Mouse (Mus musculus): ENCODE measurements at regions not wholly inside any gene's neighbourhood (a gene's known extent, or its start where the extent isn't known, plus 50 kb on each side); places are given as distances from the start of the nearest gene placed in this dataset.

GRCm38 (mm10) chr16:52988852-52989397 is 535.1 kb upstream of the Alcam start:
- no peak for DNase-seq

DNA sequence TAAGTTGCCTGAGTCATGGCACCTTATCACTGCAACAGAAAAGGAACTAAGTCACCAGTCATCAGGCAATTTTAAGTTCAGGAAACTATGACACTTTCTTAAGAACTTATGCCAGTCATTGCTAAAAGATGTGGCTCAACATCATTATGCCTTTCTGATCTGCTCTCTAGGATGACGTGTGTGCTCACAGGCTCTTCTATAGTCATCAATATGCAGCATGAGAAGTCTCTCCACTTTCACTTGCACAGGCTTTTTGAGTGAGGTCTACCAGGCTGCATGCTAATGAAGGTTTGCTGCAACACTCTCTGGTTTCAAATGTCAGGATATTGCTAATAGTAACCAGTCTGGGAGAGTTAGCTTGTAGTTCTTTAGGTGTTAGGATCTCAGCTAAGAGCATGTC is 530.5 kb upstream of the Alcam start:
- DNase-seq = no peak

GRCm38 (mm10) chr16:52980995-52981394 is 527.1 kb upstream of the Alcam start:
- no peak for DNase-seq

DNA sequence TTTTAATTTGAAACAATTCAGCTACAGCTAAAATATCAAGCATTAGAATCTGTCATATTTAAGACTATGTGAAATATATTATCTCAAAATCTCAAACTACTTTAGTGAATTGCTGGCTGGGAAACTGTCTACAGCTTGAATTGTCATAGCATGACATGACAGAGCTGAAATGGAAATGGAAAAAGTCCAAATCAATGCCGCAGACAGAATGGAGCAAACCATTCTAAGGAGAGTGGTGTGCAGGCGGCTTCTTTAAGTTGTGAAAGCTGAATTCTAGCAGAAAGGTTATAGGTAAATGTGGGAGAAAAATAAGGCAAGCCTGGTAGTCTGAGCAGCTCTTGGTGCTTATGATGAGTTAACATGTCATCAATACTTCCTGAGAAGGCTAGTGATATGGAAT is 518.9 kb upstream of the Alcam start:
- no peak for DNase-seq

DNA sequence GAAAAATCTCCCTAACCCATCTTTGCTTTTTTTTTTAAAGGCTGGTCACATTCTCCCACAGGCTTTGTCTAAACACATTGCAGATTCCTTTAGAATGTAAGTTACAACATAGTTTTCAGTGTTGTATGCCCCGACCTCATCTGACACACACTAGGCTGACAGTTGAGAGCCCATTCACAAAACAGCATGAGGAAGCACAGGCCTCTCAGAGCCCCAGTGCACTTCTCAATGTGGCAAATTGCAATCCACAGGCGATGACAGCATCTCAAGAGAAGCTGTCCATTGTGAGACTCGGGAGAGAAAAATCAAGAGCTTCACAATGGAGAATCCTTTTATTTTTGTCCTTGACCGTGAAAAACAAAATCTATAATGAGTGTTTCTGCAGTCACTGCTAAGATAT is 493.8 kb upstream of the Alcam start:
- no peak for DNase-seq

DNA sequence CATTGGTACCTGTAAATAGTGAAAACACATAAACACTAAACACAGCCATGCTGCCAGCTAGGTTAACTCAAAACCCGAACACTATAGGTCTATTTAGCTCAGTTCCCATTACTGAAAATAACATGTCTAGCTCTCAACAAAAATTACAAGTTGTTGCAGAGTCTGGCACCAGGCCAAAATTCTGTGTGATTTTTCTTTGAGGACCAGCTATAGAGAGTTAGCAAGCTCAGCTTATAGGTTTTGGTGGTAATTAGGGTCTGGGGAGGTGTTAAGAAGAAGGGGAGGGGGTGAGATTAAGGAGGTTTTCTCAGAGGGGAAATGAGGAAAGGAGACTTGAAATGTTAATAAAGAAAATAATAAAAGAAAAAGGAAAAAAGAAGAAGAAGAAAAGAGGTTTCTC is 480.9 kb upstream of the Alcam start:
- DNase-seq = no peak

GRCm38 (mm10) chr16:52931978-52932377 is 478.1 kb upstream of the Alcam start:
- no peak for DNase-seq

DNA sequence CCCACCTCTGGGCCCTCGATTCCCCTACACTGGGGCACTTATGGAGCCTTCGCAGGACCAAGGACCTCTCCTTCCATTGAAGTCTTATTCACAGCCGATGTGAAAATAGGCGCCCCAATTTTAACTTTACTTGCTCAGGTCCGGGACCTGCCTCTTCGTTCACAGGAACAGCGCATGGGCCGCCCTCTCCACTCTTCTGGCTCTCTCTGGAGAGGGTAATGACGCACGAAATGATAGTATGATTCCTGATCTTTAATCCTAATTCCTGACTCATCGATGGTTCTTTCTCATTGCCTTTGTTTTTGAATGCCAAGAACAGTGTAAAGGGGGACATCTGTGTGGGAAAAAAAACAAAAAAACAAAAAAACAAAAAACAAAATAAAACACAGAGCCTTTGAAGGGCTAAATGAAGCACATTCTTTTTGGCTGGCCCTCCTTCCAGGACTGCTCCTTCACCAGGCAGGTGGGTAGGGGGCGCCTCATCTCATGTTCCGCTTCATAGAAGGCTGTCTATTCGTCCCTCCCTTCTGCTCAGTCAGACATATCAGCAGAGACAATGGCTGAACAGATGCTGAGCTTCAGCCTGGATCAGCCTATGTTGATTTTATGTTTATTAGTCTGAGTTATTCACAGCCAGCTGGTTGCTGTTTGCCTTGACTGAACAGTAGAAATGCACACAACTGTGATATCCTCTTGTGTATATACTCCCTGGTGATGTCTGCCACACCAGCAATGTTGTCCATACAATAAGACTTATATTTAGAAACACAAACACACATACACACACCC is 438.8 kb upstream of the Alcam start:
- no peak for DNase-seq

DNA sequence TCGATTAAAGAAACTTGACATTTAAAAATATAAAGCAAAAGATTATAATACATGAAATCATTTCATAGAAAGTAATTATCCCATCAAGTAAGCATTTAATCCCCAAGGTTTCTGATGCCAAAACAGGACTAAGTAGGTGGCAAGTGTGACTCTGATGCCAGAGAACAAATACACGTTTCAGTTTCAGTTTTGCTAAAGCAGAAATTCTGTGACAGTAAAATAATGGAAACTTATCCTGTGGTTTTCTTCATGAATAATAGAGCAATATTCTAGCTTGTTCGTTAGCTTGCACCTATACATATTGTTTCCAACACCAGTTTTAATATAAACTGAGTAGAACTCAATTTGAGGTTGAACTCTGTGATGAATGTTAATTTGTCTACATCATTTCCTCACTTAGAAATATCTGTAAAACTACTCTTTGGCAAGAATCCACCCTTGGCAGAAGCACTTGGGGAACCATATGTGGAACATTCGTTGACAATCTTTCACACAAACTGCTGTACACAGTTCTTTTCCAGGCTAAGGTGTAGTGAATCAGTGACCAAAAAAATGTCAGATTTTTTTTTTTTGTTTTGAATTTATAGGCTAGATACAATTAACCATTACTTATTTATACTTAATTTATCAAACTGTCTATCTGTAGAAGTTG is 425.7 kb upstream of the Alcam start:
- DNase-seq = no peak

- DNase-seq = no peak
Measured at GRCm38 (mm10) chr16:52867833-52868232, 414.0 kb upstream of the Alcam start.

GRCm38 (mm10) chr16:52863554-52863953 is 409.7 kb upstream of the Alcam start:
- no peak for DNase-seq

DNA sequence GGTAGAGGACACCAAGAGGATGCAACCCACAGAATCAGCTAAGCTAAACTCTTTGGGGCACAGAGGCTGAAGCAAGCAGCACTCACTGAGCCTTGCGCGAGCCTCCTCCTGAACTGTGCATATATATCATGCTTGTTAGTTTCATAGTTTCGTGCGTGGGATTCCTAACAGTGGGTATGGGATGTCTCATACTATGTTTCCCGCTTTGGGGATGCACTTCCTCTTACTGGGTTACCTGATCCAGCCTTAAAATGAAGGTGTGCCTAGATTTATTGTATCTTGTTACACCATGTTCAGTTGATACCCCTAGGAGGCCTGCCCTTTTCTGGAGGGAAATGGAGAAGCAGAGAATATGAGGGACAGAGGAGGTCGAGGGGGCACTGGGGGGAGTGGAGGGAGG is 407.4 kb upstream of the Alcam start:
- no peak for DNase-seq

- DNase-seq = no peak
Measured at GRCm38 (mm10) chr16:52858441-52859209, 404.8 kb upstream of the Alcam start.

DNA sequence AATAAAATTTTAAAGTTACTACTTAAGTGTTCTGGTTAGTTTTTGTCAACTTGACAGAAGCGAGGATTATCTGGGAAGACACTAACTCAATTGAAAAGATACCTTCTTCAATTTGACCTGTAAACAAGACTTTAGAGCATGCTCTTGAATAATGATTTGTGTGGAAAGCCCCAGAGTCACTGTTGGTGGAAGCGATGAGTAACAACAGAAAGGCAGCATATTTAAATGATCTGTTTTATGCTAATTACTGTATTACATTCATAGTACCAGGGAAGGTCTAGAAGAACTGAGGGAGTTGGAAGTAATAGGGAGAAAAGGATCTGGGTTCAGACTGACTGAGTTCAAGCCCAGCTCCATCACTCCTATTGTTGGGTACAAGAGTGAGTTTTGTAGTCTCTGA is 397.3 kb upstream of the Alcam start:
- no peak for DNase-seq

- no peak for DNase-seq
Measured at GRCm38 (mm10) chr16:52818976-52819375, 365.1 kb upstream of the Alcam start.

DNA sequence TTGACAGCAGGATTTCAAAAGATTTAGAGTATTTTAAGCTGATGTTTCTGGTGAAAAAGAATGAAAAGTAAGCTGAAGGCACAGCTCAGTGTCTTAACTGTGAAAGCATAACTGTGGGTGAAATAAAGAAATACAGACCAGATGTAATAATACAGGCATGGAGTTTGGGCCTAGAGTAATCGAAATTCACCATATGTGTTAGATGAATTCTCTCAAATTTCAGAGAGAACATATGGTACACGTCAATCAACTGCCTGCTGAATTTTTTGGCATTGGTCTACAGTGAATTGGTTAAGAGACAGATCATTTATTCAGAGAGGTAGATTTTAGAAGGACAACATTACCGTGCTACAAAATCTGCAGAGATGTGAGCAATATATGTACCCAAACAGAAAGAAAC is 357.3 kb upstream of the Alcam start:
- DNase-seq = no peak

- no peak for DNase-seq
Measured at GRCm38 (mm10) chr16:52804365-52804764, 350.5 kb upstream of the Alcam start.

DNA sequence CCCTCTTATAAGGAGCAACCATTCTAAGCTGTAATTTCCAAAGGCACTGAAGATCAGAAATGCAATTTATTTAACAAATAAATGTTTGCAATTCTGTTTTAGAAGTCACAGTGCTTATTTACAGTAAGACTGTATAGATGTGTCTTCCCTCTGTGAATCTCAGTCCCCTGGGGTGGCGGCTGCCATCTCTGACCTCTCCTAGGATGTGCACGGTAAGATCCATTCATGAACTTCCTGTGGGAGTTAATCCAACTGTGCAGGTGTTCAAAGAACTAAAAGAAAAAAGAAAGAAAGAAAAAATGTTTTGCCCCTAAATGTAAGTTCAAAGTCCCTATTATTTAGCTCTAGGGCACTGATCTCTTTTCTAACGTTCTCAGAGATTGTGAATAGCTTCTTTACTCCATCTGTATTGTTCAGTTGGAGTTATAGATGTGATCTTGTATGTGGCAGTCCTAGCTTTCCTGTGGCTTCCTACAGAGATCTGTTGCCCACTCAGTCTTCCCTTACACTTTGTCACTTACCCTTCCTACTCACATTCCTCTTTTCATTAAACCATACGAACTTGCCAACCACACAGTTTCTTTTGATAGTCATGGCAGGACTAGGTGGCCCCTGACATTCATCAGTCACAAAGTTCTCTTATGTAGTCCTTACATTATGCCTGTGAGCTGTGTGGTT is 346.0 kb upstream of the Alcam start:
- no peak for DNase-seq

- no peak for DNase-seq
Measured at GRCm38 (mm10) chr16:52795184-52795583, 341.3 kb upstream of the Alcam start.

- DNase-seq = no peak
Measured at GRCm38 (mm10) chr16:52789946-52790345, 336.1 kb upstream of the Alcam start.

- DNase-seq = no peak
Measured at GRCm38 (mm10) chr16:52747744-52748143, 293.9 kb upstream of the Alcam start.

- no peak for DNase-seq
Measured at GRCm38 (mm10) chr16:52746186-52746585, 292.3 kb upstream of the Alcam start.

DNA sequence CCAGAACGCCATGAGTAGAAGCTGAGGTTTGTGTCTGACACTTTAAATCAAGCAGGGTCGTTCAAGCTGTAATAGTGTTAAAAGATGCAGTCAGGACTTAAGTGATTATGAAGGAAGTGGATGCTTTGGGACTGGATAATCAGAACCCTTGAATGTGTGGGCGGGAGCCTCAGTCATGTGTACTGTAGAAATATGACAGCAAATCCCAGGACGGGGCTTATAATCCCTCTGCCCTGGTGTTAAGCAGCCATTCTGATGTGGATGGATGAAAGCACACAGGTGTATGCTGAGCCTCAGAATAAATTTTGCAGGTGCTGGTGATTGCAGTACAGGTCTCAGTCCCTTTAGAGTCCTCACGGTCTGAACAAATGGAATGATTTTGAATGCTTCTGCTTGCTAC is 290.8 kb upstream of the Alcam start:
- DNase-seq = no peak

Measured in kidney, postnatal 14 days (tissue).